Mouse (Mus musculus): ENCODE measurements around the gene Nsg2.

Gene Nsg2

DNA sequence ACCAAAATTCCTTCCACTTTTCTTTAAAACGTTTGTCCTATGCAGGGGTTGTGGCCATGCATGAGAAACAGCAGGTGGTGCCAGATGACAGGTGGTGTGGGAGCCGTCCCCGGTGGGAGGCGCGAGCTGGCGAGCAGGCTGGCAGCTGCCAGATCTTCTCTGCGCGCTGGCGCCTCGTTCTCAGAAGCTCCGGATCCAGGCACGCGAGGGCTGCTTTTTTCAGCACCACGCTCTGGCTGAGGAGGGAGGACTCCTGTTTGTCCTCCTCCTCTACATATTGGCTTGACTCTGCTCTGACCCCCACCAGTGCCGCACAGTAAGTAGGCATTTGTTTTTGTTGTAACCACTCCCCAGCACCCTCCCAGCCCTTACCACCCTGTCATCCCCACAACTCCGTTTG, at the start of gene Nsg2:
Gene Nsg2, plus strand, starts transcription at position 183 of the 400 bp plus-strand sequence.
- peak; percentile 57 for DNase-seq (ENCODE audit: low read depth, low spot score)

DNA sequence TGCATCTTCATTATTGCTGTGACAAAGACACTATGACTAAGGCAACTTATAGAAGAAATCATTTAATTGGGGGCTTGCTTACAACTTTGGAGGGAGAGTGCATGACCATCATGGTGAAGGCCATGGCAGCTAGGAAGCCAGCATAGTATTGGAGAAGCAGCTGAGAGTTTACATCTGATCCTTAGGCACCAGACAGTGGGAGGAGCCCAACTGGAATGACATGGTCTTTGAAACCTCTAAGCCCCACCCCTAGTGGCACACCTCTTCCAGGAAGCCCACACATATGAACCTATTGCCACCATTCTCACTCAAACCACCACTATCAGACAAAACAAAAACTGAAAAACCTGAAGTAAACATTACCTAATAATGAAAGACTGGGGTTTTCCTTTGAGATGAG, 40.2 kb upstream of the Nsg2 start:
- DNase-seq (ENCODE audit: low read depth, low spot score): peak; percentile 30

DNA sequence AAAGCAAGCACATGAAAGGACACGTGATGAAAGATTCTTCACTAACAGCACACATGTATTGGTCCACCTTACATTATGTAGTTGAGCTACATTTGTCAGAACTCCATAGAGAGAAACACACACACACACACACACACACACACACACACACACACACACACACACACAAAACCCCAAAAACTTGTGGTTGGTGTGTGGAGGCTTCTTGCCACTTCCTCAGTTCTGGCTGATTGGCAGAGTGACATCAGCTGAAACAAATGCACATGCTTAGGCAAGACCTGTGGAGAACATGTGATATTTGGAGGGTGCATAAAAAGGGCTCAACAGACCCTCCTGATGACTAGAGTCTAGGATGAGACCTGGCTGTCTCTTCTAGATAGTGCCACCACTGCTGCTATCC, 36.3 kb upstream of the Nsg2 start:
- no peak for DNase-seq (ENCODE audit: low read depth, low spot score)

DNA sequence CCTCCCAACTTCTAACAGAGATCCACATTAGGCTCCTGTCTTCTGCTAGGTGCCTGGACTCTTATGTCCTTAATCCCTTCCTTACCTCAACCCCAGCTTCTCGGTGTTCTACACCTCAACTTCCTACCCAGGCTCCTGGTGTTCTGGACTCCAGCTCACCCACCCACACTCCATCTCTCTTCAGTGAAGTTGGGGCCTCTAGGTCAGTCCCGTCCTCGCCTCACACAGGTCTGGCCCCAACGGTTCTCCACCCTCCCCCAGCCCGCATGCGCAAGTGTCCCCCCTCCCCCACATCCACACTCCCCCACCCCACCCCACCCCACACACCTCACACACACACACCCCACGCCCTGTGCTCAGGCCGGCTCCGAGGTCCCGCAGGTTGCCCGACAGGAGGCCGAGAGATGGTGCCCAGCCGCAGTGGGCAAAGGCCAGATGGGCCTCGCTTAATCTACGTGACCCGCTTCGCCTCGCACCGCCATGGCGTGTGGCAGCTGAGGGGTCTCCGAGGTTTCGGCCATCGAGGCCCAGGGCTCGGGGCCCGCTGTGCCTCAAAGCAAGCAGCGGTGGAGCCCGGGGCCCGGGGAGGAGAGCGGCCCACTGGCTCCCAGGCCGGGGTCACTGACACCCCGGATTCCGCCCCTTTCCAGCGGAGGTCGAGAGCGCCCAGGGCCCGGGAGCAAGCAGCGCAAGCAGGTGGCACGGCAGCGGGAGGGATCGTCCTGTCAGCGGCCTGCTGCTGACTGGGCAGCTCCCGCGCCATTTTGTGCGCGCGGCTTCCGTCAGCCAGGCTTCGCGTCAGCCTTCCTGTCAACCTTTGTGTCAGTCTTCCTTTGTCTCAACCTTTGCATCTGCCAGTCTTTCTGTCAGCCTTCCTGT, 34.8 kb upstream of the Nsg2 start, which contains the start of gene 4930524B15Rik:
Gene 4930524B15Rik, plus strand, starts transcription at position 337 of the 879 bp plus-strand sequence.
- DNase-seq (ENCODE audit: low read depth, low spot score): peak; percentile 60

DNA sequence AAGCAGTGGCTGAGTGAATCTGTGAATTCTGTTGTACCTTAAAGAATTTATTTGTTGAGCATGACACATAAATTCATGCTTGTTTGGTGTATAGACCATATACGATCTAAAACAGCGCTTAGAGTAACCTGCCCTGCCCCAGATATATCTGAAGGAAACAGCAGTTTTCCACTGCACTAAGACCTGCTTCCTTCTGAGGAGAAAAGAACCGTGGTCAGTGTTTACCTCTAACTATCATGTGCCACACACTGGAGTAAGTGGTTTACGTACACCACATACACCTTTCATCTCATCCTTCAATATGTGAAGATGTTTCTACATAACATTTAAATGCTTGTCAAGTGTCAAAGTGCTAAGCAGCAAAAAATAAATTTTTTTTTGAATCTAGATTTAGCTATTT, 26.1 kb upstream of the Nsg2 start:
- no peak for DNase-seq (ENCODE audit: low read depth, low spot score)

DNA sequence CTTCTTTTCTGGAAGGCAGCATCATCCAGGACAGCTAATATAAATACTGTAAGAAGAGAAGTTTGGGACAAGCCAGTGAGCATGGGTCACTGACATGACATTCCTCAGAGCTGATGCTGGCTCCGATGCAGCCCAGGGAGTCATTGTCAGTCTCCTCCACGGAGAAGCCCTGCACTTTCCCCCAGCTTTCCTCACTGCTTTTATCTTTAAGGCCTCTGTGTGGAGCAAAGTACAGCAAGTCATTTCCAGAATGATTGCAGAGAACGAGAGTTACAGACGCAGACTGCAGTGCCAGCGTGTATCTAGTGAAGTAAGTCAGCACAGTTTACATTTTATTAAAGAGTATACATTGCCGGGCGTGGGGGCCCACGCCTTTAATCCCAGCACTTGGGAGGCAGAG, 25.4 kb upstream of the Nsg2 start:
- DNase-seq (ENCODE audit: low read depth, low spot score): no peak

DNA sequence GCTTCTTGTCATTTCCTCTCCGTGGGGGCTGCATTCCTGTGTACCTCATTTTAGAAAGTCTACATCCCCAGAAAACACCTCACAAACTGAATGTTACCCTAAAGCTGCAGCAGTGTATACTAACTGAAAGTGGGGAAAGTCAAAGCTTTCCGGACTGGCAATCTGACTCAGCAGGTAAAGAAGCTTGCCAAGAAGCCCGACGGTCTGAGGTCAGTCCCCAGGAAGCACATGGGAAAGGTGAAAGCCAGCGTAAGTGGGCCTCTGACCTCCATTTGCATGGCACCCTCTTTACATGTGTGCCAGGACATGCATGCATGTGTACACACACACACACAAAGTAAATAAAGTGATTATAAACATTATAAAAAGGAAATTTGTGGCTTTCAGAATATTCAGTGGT, 24.6 kb upstream of the Nsg2 start:
- DNase-seq (ENCODE audit: low read depth, low spot score): no peak

DNA sequence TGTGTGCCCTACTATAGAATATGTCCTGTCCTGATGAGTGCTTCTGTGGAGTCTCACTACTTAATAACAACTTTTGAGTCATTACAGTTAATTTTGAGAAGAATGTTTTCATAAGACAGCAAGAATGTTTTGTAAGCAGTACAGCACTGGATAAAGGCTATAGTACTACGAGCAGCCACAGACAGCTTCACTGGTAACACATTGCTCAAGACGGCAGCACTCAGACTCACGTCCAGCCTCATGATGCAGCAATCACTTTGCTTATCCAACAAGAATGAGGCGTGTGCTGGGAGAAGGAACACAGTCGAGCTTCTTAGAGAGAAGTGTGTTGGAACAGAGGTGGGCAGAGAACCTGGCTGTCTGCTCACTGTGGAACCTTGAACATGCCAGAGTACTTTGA, 24.1 kb upstream of the Nsg2 start:
- DNase-seq (ENCODE audit: low read depth, low spot score): no peak

DNA sequence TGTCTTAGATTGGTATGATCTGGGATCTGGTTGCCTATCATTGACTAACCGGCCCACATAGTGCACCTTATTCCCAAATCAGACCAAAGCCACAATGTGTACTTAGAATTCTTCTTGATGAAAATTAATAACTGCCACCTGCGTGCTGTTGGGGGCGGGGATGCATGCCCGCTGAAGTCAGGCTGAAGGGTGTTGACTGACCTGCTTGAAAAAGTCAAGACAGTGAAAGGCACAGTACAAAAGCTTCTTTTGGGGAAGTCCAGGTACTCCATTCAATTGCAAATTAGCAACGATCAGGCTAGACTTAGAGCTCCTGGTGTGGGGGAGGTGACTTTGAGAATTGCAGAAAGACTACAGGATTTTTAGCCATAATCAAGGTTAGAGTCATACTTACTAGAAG, 20.2 kb upstream of the Nsg2 start:
- peak; percentile 64 for DNase-seq (ENCODE audit: low read depth, low spot score)

DNA sequence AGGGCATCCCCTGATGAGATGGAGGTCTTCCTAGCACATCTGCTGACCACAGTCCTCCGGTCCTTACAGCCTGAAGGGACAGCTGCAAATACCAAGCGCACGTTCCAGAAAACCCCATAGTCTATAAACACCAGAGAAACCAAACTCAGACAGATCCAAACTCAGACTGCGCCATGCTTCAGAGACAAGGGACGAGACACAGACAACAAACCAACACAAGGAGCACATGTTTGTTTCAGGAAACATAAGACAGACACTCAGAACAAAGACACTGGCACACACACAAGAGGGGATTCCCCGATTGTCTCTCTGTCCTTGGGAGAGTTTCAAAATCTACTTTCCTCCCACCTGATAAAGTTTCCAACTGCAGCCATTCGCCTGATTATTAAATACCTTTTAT, 18.4 kb upstream of the Nsg2 start:
- DNase-seq (ENCODE audit: low read depth, low spot score): no peak

DNA sequence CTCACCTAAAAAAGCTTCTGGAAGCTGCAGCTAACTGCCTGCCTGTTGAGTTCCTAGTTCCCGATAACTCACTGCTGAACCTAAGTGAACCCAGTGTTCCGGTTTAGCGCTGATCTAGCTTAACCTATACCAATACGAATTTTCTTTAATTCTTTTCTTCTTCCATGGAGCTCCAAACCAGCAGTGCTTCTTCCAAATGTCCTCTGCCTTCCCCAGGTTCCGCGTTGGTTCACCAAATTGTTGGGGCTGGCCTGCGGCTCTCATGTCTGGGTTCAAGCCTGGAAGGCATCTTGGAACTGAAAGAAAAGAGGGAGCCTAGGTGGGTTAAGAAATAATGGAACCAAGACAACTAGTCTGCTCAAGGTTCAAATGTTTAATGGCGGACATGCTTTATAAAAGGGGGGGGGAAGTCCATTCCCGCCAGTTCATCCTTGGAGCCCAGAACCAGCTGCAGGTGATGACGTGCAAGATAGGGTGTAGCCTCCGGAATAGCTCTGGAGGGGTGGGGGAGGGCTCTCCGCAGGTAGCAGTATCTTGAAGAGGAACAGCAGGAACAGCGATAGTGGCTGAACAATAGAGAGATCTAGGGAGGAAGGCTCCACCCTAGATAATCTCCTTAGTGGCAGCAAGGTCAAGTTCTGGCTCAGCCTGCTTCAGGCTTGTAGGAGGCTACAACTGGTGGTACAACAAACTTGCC, 17.9 kb upstream of the Nsg2 start:
- DNase-seq (ENCODE audit: low read depth, low spot score): peak; percentile 92

DNA sequence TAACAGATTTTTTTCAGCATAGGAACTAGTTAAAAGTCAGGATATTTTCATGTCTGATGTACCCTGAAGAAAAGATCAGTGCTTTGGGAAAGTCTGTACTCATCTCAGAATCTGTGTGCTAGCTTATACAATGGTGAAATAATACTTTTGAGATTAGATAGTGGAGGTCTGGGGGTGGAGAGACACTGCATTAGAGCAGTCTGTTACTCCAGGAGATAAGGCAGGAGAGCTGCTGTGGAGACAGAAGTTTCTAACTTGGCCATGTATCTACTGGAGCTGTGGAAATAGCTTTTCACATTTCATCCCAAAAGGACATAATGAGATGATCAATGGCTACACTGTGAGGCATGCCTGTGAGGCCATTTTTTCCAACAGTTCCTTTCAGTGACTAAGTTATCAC, 17.0 kb upstream of the Nsg2 start:
- no peak for DNase-seq (ENCODE audit: low read depth, low spot score)

DNA sequence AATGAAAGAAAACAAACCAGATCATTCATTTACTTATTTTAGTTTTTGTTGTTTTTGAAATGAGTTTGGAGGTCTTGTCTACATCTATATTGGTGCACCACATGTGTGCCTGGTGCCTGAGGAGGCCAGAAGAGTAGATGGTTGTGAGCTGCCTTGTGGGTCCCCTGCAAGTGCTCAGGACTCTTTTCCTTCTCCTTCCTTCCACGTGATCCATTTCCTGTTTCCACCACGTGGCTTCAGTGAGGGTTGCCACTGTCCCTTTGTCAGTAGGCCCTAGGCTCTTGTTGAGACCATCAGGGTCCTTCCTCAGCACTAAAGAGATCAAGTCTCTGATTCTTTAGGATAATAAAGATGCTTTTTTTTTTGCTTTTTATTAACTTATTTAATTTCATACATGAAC, 15.5 kb upstream of the Nsg2 start:
- no peak for DNase-seq (ENCODE audit: low read depth, low spot score)

DNA sequence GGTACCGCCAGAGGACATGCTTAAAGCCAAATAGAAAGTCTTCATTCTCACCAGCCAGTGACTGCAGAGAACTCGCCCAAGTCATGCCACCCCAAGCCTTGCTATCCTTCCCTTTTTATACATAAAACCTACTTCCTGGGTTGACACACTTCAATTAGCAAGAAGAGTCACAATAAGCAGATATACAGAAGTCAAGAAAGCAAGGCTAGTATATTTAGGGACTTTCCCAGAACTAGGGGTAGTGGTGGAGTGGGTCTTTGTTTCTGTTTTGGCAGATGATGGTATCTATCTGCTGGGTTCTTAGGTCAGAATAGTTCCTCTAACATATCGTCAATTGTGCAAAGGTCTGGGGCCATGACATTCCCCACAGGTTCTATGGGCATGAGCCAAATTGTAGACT, 7.7 kb upstream of the Nsg2 start:
- no peak for DNase-seq (ENCODE audit: low read depth, low spot score)

DNA sequence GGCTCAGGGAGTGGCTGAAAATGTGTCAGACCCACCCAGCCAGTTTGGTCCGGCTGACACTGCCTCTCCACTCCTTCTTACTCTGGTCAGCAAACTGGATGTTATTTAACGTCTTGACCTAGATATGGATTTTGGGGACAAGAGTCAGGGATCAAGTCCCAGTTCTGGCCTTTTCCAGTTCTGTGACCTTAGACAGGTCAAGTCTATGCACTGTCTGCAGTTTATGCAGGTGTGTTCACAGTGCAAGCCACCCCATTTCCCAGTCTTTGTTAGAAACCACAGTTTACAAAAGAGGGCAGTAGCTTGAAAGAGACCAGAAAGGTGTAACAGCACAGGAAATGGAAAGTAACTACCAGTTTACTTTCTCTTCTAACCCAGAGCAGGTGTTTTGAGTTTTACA, 547 bp upstream of the Nsg2 start:
- peak; percentile 44 for DNase-seq (ENCODE audit: low read depth, low spot score)

DNA sequence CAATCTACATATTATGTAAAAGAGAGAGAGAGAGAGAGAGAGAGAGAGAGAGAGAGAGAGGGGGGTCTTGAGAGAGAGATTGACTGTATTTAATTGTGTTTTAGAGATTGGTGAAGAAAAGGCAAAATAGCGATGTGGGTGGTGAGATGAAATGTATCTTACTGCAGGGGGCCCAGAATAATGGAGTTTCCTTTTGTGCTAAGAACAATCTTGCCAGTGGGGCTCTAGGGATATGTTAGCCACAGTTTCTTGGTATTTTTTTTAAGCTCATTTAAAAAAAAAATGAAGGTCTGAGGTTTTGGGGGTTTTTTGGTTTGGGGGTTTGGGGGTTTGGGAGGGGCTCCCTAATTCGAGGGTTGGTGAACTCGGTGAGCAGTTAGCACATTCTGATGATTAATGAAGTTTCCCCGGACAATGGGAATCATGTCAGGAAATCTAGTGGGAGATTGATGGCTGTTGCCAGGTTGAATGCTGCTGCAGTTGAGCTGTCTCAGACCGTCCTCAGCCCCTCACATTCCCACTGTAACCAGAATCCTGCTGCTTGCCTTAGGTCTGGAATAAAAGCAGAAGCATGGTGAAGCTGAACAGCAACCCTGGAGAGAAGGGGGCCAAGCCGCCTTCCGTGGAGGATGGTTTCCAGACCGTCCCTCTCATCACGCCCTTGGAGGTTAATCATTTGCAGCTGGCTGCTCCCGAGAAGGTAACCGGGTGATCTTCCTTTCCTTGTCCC, 1.1 kb downstream of the Nsg2 start:
- no peak for DNase-seq (ENCODE audit: low read depth, low spot score)

DNA sequence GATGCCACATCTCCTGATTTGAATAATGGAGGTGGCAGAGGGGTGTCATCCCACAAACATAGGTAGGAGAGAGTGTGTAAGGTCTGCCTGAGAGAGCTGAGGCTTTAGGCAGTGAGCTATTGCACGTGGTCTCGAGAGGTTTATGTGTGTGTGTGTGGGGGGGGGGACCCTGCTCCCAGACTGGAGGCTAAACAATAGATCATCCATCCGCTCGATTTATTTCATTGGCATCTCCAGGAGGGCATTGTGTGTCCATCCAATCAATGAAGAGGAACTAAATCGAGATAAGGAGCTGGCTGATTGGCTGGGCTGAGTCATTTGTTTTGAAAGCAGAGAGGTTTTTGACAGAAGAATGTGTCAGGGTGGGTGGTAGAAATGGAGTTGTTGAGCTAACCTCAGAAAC, 2.4 kb downstream of the Nsg2 start:
- no peak for DNase-seq (ENCODE audit: low read depth, low spot score)

DNA sequence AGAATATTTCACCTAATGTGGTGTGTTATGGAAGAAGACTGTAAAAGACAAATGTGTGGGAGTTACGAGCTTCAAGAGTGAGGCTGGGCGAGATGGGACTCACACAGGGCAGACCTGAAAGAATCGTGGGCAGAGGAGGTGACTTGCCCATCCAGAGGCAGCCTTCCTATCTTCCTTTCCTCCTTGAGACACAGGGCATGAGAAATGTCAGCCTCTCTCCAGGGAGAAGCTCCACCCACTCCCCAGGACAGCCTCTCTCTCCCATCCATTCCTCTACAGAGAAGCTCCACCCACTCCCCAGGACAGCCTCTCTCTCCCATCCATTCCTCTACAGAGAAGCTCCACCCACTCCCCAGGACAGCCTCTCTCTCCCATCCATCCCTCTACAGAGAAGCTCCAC, 7.8 kb downstream of the Nsg2 start:
- peak; percentile 55 for DNase-seq (ENCODE audit: low read depth, low spot score)

DNA sequence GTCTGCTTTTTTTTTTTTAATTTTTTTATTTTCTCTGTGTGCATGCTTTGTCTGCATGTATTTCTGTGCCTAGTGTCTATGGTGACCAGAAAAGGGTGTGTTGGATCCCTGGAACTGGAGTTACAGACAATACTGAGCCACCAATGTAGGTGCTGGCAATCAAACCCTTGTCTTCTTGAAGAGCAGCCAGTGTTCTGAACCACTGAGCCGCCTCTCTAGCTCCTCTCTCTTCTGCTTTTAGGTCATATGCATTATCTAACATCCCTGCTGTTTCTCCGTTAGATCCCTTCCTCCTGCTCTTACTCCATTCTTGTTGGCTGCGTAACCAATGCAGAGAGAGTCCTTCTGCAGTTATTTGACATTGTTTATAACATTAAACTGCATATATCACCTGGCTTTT, 8.6 kb downstream of the Nsg2 start:
- no peak for DNase-seq (ENCODE audit: low read depth, low spot score)

DNA sequence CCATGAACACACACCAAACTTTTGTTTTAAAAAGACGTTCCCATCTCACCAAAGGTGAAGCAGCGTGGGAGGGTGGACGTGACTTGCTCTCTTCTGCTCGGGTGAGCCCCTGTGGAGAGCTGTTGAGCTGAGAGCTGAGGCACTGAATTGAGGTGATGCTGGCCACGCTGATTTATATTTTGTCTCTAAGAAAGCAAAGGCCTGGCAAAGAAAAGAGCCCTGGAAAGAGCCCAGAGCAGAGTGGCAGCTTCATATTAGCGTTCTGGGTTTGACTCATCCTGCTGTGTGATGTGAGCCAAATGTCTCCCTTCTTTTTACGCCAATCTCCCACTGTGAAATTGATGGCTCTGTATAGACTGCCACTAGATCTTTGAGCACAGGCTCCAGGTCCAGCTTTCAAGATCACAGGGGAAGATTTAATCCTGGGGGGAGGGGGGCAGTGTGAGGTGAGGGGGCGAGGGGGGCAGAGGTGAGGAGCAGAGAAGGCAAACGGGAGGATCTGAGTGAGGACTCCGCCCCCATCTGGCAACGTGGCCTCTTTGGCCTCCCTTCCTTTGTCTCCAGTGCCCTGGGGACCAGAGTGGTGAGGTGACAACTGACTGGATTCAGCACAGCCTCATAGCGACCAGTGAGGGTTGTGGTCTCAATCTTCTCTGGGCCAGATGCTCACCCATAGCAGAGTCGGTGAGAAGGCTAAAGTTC, 9.8 kb downstream of the Nsg2 start:
- peak; percentile 39 for DNase-seq (ENCODE audit: low read depth, low spot score)

DNA sequence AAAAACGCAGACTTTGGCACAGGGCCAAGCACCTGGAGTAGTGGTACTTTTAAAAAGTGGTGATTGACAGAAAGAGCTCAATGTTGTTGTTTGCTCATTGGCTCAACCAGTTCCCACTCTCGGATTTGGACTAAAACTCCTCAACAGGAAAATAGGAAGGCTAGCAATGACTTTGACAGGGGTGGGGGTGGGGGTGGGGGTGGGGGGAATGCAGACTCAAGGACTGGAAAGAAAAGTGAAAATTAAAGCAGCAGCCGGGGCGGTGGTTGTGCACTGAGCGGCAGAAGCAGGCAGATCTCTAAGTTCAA, 10.4 kb downstream of the Nsg2 start:
- DNase-seq (ENCODE audit: low read depth, low spot score): no peak
